Mouse (Mus musculus): Measurements from ENCODE around the gene Lamp3. TPM values are rescaled to one million over a fixed set of nuclear protein-coding genes. Genes with fewer than 3 reads are reported as not detected.
"Not testable (repeated sequence)": the region's sequence is repeated elsewhere in the genome, so short reads cannot be mapped to it uniquely, and the experiment has no call there.

Lamp3 gene
- not detected in 2 replicates for polyA plus RNA-seq (2014; fragmentation: Nextera tagmentation; extraction: Ambion mirVana)

- Histone ChIP-seq H3K27me3 (ENCODE audit: control insufficient read depth, insufficient read depth, low read length) (no peaks in the 10 kb centered on the region), H3K9ac (ENCODE audit: low read length) (no peak within 1 kb of the TSS), H3K9me3 (ENCODE audit: control insufficient read depth, low read length) (no peaks in the 10 kb centered on the region), H3K4me1 (ENCODE audit: control insufficient read depth, insufficient read depth, low read length) (no peaks in the 10 kb centered on the region), H3K4me2 (ENCODE audit: low read depth) (no peak within 1 kb of the TSS), H3K4me3 (ENCODE audit: low read depth, low read length) (no peak within 1 kb of the TSS), H3K36me3 (ENCODE audit: control insufficient read depth, insufficient read depth, low read length) (no peaks in the 10 kb centered on the region), H3K27ac (ENCODE audit: low read depth, low read length) (no peak within 1 kb of the TSS)
- ATAC-seq (ENCODE audit: insufficient read depth, low FRiP score, low TSS enrichment) = no peak
- DNase-seq (ENCODE audit: low spot score) = no peak
Measured at GRCm38 (mm10) chr16:19706216-19706615, at the start of gene Lamp3. Gene Lamp3 (minus strand): TSS chr16:19706375.

- H3K27me3 ChIP-seq (ENCODE audit: control insufficient read depth, insufficient read depth, low read length) = no peaks in the 10 kb centered on the region
- H3K36me3 ChIP-seq (ENCODE audit: control insufficient read depth, insufficient read depth, low read length) = no peaks in the 10 kb centered on the region
- WGBS = 89% methylated on average over 1 of the region's 1 CpGs
- no peak overlapping the region for H3K4me2 ChIP-seq (ENCODE audit: low read depth)
- DNase-seq (ENCODE audit: low spot score) = no peak
- H3K27ac ChIP-seq (ENCODE audit: low read depth, low read length) = no peak overlapping the region
- no peak overlapping the region for H3K4me3 ChIP-seq (ENCODE audit: low read depth, low read length)
- no peak overlapping the region for H3K9ac ChIP-seq (ENCODE audit: low read length)
- no peaks in the 10 kb centered on the region for H3K4me1 ChIP-seq (ENCODE audit: control insufficient read depth, insufficient read depth, low read length)
- ATAC-seq (ENCODE audit: insufficient read depth, low FRiP score, low TSS enrichment) = no peak
- H3K9me3 ChIP-seq (ENCODE audit: control insufficient read depth, low read length) = no peaks in the 10 kb centered on the region
Measured at GRCm38 (mm10) chr16:19732896-19733295, 26.7 kb upstream of the Lamp3 start.

GRCm38 (mm10) chr16:19724139-19724538 lies 18.0 kb upstream of the Lamp3 start:
- not testable (repeated sequence) for H3K36me3 ChIP-seq (ENCODE audit: control insufficient read depth, insufficient read depth, low read length); H3K4me1 ChIP-seq (ENCODE audit: control insufficient read depth, insufficient read depth, low read length); H3K4me2 ChIP-seq (ENCODE audit: low read depth); H3K4me3 ChIP-seq (ENCODE audit: low read depth, low read length); H3K9ac ChIP-seq (ENCODE audit: low read length); ATAC-seq (ENCODE audit: insufficient read depth, low FRiP score, low TSS enrichment); H3K27ac ChIP-seq (ENCODE audit: low read depth, low read length); DNase-seq (ENCODE audit: low spot score); H3K27me3 ChIP-seq (ENCODE audit: control insufficient read depth, insufficient read depth, low read length); H3K9me3 ChIP-seq (ENCODE audit: control insufficient read depth, low read length)
- WGBS = 30% methylated on average over 2 of the region's 2 CpGs

- WGBS = 57% methylated on average over 2 of the region's 2 CpGs
- Histone ChIP-seq H3K9ac (ENCODE audit: low read length) (no peak overlapping the region), H3K4me1 (ENCODE audit: control insufficient read depth, insufficient read depth, low read length) (no peaks in the 10 kb centered on the region), H3K36me3 (ENCODE audit: control insufficient read depth, insufficient read depth, low read length) (no peaks in the 10 kb centered on the region), H3K4me3 (ENCODE audit: low read depth, low read length) (no peak overlapping the region), H3K27me3 (ENCODE audit: control insufficient read depth, insufficient read depth, low read length) (no peaks in the 10 kb centered on the region), H3K27ac (ENCODE audit: low read depth, low read length) (no peak overlapping the region), H3K4me2 (ENCODE audit: low read depth) (no peak overlapping the region), H3K9me3 (ENCODE audit: control insufficient read depth, low read length) (no peaks in the 10 kb centered on the region)
- ATAC-seq (ENCODE audit: insufficient read depth, low FRiP score, low TSS enrichment) = no peak
- no peak for DNase-seq (ENCODE audit: low spot score)
Measured at GRCm38 (mm10) chr16:19720959-19721358, 14.8 kb upstream of the Lamp3 start.

- Histone ChIP-seq H3K27ac (ENCODE audit: low read depth, low read length) (no peak overlapping the region), H3K36me3 (ENCODE audit: control insufficient read depth, insufficient read depth, low read length) (no peaks in the 10 kb centered on the region), H3K4me3 (ENCODE audit: low read depth, low read length) (no peak overlapping the region), H3K4me1 (ENCODE audit: control insufficient read depth, insufficient read depth, low read length) (no peaks in the 10 kb centered on the region), H3K27me3 (ENCODE audit: control insufficient read depth, insufficient read depth, low read length) (no peaks in the 10 kb centered on the region), H3K4me2 (ENCODE audit: low read depth) (no peak overlapping the region), H3K9me3 (ENCODE audit: control insufficient read depth, low read length) (no peaks in the 10 kb centered on the region), H3K9ac (ENCODE audit: low read length) (no peak overlapping the region)
- ATAC-seq (ENCODE audit: insufficient read depth, low FRiP score, low TSS enrichment) (no peak), DNase-seq (ENCODE audit: low spot score) (no peak)
- 78% methylated on average over 1 of the region's 1 CpGs for whole genome bisulfite sequencing
Measured at GRCm38 (mm10) chr16:19707381-19707780, 1.2 kb upstream of the Lamp3 start.

GRCm38 (mm10) chr16:19699207-19699606 lies 7.0 kb downstream of the Lamp3 start:
- no peak for DNase-seq (ENCODE audit: low spot score)

GRCm38 (mm10) chr16:19670768-19671357 lies 35.3 kb downstream of the Lamp3 start:
- Histone ChIP-seq H3K9ac (ENCODE audit: low read length) (no peak overlapping the region), H3K9me3 (ENCODE audit: control insufficient read depth, low read length) (no peaks in the 10 kb centered on the region), H3K27ac (ENCODE audit: low read depth, low read length) (no peak overlapping the region), H3K4me1 (ENCODE audit: control insufficient read depth, insufficient read depth, low read length) (no peaks in the 10 kb centered on the region), H3K4me3 (ENCODE audit: low read depth, low read length) (no peak overlapping the region), H3K27me3 (ENCODE audit: control insufficient read depth, insufficient read depth, low read length) (no peaks in the 10 kb centered on the region), H3K4me2 (ENCODE audit: low read depth) (no peak overlapping the region), H3K36me3 (ENCODE audit: control insufficient read depth, insufficient read depth, low read length) (no peaks in the 10 kb centered on the region)
- WGBS = 89% methylated on average over 2 of the region's 2 CpGs
- ATAC-seq (ENCODE audit: insufficient read depth, low FRiP score, low TSS enrichment) = no peak
- DNase-seq (ENCODE audit: low spot score) = no peak

More at GRCm38 (mm10) chr16:19699207-19699606, 7.0 kb downstream of the Lamp3 start:
- no peaks in the 10 kb centered on the region for H3K9me3 ChIP-seq (ENCODE audit: control insufficient read depth, low read length)
- H3K36me3 ChIP-seq (ENCODE audit: control insufficient read depth, insufficient read depth, low read length) = no peaks in the 10 kb centered on the region
- no peak for ATAC-seq (ENCODE audit: insufficient read depth, low FRiP score, low TSS enrichment)
- H3K27me3 ChIP-seq (ENCODE audit: control insufficient read depth, insufficient read depth, low read length) = no peaks in the 10 kb centered on the region
- no peak overlapping the region for H3K4me2 ChIP-seq (ENCODE audit: low read depth)
- no peaks in the 10 kb centered on the region for H3K4me1 ChIP-seq (ENCODE audit: control insufficient read depth, insufficient read depth, low read length)
- H3K9ac ChIP-seq (ENCODE audit: low read length) = no peak overlapping the region
- no peak overlapping the region for H3K4me3 ChIP-seq (ENCODE audit: low read depth, low read length)
- H3K27ac ChIP-seq (ENCODE audit: low read depth, low read length) = no peak overlapping the region

- H3K27ac ChIP-seq (ENCODE audit: low read depth, low read length) = no peak overlapping the region
- no peaks in the 10 kb centered on the region for H3K36me3 ChIP-seq (ENCODE audit: control insufficient read depth, insufficient read depth, low read length)
- no peaks in the 10 kb centered on the region for H3K9me3 ChIP-seq (ENCODE audit: control insufficient read depth, low read length)
- DNase-seq (ENCODE audit: low spot score) (no peak), ATAC-seq (ENCODE audit: insufficient read depth, low FRiP score, low TSS enrichment) (no peak)
- H3K4me3 ChIP-seq (ENCODE audit: low read depth, low read length) = no peak overlapping the region
- H3K9ac ChIP-seq (ENCODE audit: low read length) = no peak overlapping the region
- H3K4me1 ChIP-seq (ENCODE audit: control insufficient read depth, insufficient read depth, low read length) = no peaks in the 10 kb centered on the region
- 70% methylated on average over 1 of the region's 1 CpGs for WGBS
- H3K4me2 ChIP-seq (ENCODE audit: low read depth) = no peak overlapping the region
- H3K27me3 ChIP-seq (ENCODE audit: control insufficient read depth, insufficient read depth, low read length) = no peaks in the 10 kb centered on the region
Measured at GRCm38 (mm10) chr16:19666312-19666711, 39.9 kb downstream of the Lamp3 start.

GRCm38 (mm10) chr16:19629816-19630215 lies 76.4 kb downstream of the Lamp3 start, which contains the start of gene Olfr171:
Gene Olfr171 (minus strand): TSS chr16:19629916.
- Histone ChIP-seq H3K9me3 (ENCODE audit: control insufficient read depth, low read length) (no peaks in the 10 kb centered on the region), H3K9ac (ENCODE audit: low read length) (no peak within 1 kb of the TSS), H3K4me2 (ENCODE audit: low read depth) (no peak within 1 kb of the TSS), H3K36me3 (ENCODE audit: control insufficient read depth, insufficient read depth, low read length) (no peaks in the 10 kb centered on the region), H3K4me3 (ENCODE audit: low read depth, low read length) (no peak within 1 kb of the TSS), H3K4me1 (ENCODE audit: control insufficient read depth, insufficient read depth, low read length) (no peaks in the 10 kb centered on the region), H3K27ac (ENCODE audit: low read depth, low read length) (no peak within 1 kb of the TSS), H3K27me3 (ENCODE audit: control insufficient read depth, insufficient read depth, low read length) (no peaks in the 10 kb centered on the region)
- WGBS = 86% methylated on average over 1 of the region's 1 CpGs
- no peak for DNase-seq (ENCODE audit: low spot score)
- ATAC-seq (ENCODE audit: insufficient read depth, low FRiP score, low TSS enrichment) = no peak

Data from neural tube, embryonic 11.5 days (tissue).